Mouse (Mus musculus): Measurements from ENCODE around the gene Atp6ap1l.

DNA sequence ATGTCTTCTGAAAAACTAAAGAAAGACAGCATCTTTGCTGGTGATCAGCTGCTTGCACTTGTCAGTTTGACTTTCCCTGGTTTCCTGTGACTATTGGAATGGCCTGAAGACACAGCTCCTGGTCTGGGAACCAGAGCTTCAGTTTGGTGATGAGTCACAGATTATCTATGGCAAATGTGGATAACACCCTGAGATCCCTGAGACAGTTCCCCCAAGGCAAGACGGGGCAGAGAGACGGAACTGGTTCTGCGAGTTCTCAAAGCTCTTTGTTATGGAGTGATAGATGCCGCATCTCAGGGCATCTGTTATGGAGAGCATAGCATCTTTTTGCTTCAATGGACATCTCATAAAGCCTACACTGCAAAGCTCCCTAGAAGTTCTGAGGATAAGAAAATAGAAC lies 33.6 kb downstream of the Atp6ap1l start:
- TF ChIP-seq CTCF (IDR thresholded peaks at IDR 0.05; ENCODE audit: insufficient read depth, low read length) (no peak), POLR2A (IDR thresholded peaks at IDR 0.05; ENCODE audit: borderline replicate concordance, extremely low read depth, low read depth, low read length) (no peak)
